Mouse (Mus musculus) c-Kit-positive CD71-negative TER-119-negative erythroid progenitor cells, embryonic 14.5 days (primary cell): ENCODE data around the gene Kdm4b.

Experiments
- DNase-seq: peaks from one replicate; pipeline ENCODE4 v3.0.0-alpha.2; 2013; ENCODE audit warnings: low read depth

The Kdm4b gene

DNA sequence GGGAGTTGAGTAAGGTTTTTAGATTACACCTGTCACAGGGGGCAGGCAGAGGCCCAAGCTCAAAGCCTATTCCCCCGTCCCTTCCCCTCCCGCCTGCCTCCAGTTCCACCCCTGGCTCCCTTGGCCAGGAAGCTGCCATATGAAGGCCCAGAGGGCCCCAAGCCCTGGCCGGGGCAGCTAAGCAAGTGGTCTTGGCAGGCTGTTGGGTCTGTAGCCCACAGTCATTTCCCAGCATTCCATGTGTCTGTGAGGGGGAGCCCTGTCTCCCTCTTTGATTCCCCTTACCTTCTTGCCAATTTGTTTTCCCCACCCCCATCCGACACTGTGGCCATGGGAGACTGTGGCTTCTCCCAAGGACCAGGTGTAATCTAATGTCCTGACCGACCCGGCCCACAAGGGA, 116.5 kb downstream of the Kdm4b start:
- no peak for DNase-seq

DNA sequence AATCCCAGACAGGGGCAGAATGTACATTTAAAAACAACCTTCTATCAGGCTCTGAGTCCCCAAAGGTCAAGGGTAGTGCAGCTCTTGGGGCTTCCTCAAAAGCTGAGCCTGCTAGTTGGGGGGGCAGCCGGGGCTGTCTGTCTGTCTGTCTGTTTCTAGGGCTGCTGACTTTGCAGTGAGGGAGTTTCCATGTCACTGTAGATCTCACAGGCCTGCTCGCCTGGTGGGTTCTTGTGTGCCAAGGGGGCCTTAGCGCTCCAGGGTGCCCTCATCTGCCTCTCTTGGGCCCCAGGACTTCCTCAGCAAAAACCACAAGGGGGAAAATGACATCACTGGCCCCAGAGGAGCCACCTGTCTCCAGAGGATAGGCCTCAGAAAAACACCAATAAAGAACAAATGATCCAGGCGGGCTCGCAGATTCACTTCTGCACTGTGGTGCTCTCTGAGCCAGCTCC, 117.5 kb downstream of the Kdm4b start:
- DNase-seq: peak; percentile 79

DNA sequence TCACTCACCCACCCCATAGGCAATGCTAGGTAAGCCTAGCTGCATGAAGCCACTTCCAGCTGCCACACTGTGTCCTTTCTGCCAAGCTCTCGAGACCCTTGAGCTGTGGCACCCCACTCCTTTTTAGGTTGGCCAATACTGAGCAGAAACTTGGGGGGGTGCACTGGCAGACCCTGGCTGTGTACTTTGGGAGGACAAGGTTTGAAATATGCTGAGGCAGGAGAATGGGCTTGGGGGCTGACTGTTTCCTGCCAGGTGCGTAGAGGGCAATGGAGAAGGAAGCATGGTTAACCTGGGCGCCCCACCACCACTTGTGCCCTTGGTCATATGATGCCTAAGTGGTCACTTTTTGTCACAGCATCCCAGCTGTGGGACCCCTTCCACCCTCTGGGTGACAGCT, 118.9 kb downstream of the Kdm4b start:
- no peak for DNase-seq

DNA sequence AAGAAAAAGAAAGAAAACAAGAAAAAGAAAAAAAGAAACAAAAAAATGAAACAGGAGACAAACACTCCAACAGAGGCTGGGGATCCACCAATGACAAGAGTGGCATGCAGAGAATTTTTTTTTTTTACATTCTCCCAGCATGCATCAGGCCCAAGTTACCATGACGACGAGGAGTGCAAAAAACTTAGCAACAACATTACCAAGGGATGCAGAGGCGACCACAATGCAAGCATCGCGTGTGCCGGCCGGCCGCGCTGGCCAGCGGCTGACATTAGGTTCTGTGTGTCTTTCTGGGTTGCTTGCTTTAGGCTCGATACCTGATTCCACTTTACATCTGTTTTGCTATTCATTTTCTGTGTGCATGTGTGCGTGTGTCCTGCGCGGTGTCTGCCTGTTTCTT, 119.5 kb downstream of the Kdm4b start:
- DNase-seq: no peak

- DNase-seq: no peak
These were observed 121.9 kb downstream of the Kdm4b start for GRCm38 (mm10) chr17:56447716-56448115.
